Mouse (Mus musculus): ENCODE measurements at regions not wholly inside any gene's neighbourhood (a gene's known extent, or its start where the extent isn't known, plus 50 kb on each side); places are given as distances from the start of the nearest gene placed in this dataset.

- DNase-seq (ENCODE audit: low spot score) (peak; percentile 40), ATAC-seq (0 out of 2 replicates have a peak, but pooled peaks have one; percentile 28)
- no peak overlapping the region for H3K27ac ChIP-seq (ENCODE audit: low read length)
Observed at GRCm38 (mm10) chr4:35354046-35354445, 128.1 kb upstream of the C9orf72 start.

GRCm38 (mm10) chr4:35352606-35353005, 126.6 kb upstream of the C9orf72 start:
- Histone ChIP-seq H3K9ac (replicated peaks; ENCODE audit: low read depth) (no peak overlapping the region), H3K4me1 (ENCODE audit: insufficient read depth, low read depth, low read length) (no peaks in the 10 kb centered on the region), H3K4me2 (replicated peaks; ENCODE audit: low read depth, low read length) (no peak overlapping the region), H3K9me3 (ENCODE audit: low read length) (no peaks in the 10 kb centered on the region), H3K4me3 (ENCODE audit: low read depth, low read length) (no peak overlapping the region), H3K27ac (ENCODE audit: low read length) (no peak overlapping the region), H3K36me3 (ENCODE audit: insufficient read depth, low read length) (no peaks in the 10 kb centered on the region), H3K27me3 (replicated peaks; ENCODE audit: insufficient read depth, low read length) (no peaks in the 10 kb centered on the region)
- ATAC-seq (no peak), DNase-seq (ENCODE audit: low spot score) (no peak)
- TF ChIP-seq CTCF (IDR thresholded peaks at IDR 0.05) (no peak), EP300 (IDR thresholded peaks at IDR 0.05) (no peak)
- WGBS = 32% methylated on average over 1 of the region's 1 CpGs

More at GRCm38 (mm10) chr4:35354046-35354445, 128.1 kb upstream of the C9orf72 start:
- Histone ChIP-seq H3K4me3 (ENCODE audit: low read depth, low read length) (no peak overlapping the region), H3K36me3 (ENCODE audit: insufficient read depth, low read length) (no peaks in the 10 kb centered on the region), H3K4me2 (replicated peaks; ENCODE audit: low read depth, low read length) (no peak overlapping the region), H3K27me3 (replicated peaks; ENCODE audit: insufficient read depth, low read length) (no peaks in the 10 kb centered on the region), H3K4me1 (ENCODE audit: insufficient read depth, low read depth, low read length) (no peaks in the 10 kb centered on the region), H3K9me3 (ENCODE audit: low read length) (no peaks in the 10 kb centered on the region), H3K9ac (replicated peaks; ENCODE audit: low read depth) (no peak overlapping the region)
- WGBS = 53% methylated on average over 14 of the region's 14 CpGs
- no peak for TF ChIP-seq EP300 (IDR thresholded peaks at IDR 0.05)
- no peak for TF ChIP-seq CTCF (IDR thresholded peaks at IDR 0.05)

- no peaks in the 10 kb centered on the region for H3K9me3 ChIP-seq (ENCODE audit: low read length)
- no peaks in the 10 kb centered on the region for H3K36me3 ChIP-seq (ENCODE audit: insufficient read depth, low read length)
- no peaks in the 10 kb centered on the region for H3K4me1 ChIP-seq (ENCODE audit: insufficient read depth, low read depth, low read length)
- H3K27me3 ChIP-seq (replicated peaks; ENCODE audit: insufficient read depth, low read length) = no peaks in the 10 kb centered on the region
- ATAC-seq (no peak), DNase-seq (ENCODE audit: low spot score) (no peak)
- H3K9ac ChIP-seq (replicated peaks; ENCODE audit: low read depth) = no peak overlapping the region
- TF ChIP-seq CTCF (IDR thresholded peaks at IDR 0.05) (no peak), EP300 (IDR thresholded peaks at IDR 0.05) (no peak)
- H3K4me3 ChIP-seq (ENCODE audit: low read depth, low read length) = no peak overlapping the region
- H3K27ac ChIP-seq (ENCODE audit: low read length) = no peak overlapping the region
- 55% methylated on average over 3 of the region's 3 CpGs for WGBS
- H3K4me2 ChIP-seq (replicated peaks; ENCODE audit: low read depth, low read length) = no peak overlapping the region
Observed at GRCm38 (mm10) chr4:35350465-35350864, 124.5 kb upstream of the C9orf72 start.

- Histone ChIP-seq H3K27ac (ENCODE audit: low read length) (no peak overlapping the region), H3K27me3 (replicated peaks; ENCODE audit: insufficient read depth, low read length) (no peaks in the 10 kb centered on the region), H3K4me1 (ENCODE audit: insufficient read depth, low read depth, low read length) (no peaks in the 10 kb centered on the region), H3K4me2 (replicated peaks; ENCODE audit: low read depth, low read length) (no peak overlapping the region), H3K9me3 (ENCODE audit: low read length) (no peaks in the 10 kb centered on the region), H3K4me3 (ENCODE audit: low read depth, low read length) (no peak overlapping the region), H3K9ac (replicated peaks; ENCODE audit: low read depth) (no peak overlapping the region), H3K36me3 (ENCODE audit: insufficient read depth, low read length) (no peaks in the 10 kb centered on the region)
- WGBS = 85% methylated on average over 3 of the region's 3 CpGs
- TF ChIP-seq EP300 (IDR thresholded peaks at IDR 0.05) (no peak), CTCF (IDR thresholded peaks at IDR 0.05) (no peak)
- ATAC-seq (no peak), DNase-seq (ENCODE audit: low spot score) (no peak)
Observed at GRCm38 (mm10) chr4:35347609-35348008, 121.6 kb upstream of the C9orf72 start.

GRCm38 (mm10) chr4:35343751-35344150, 117.8 kb upstream of the C9orf72 start:
- ATAC-seq = no peak
- no peak overlapping the region for H3K4me3 ChIP-seq (ENCODE audit: low read depth, low read length)
- no peaks in the 10 kb centered on the region for H3K4me1 ChIP-seq (ENCODE audit: insufficient read depth, low read depth, low read length)
- no peak overlapping the region for H3K4me2 ChIP-seq (replicated peaks; ENCODE audit: low read depth, low read length)
- H3K9me3 ChIP-seq (ENCODE audit: low read length) = no peaks in the 10 kb centered on the region
- no peak for TF ChIP-seq CTCF (IDR thresholded peaks at IDR 0.05)
- TF ChIP-seq EP300 (IDR thresholded peaks at IDR 0.05) = no peak
- 66% methylated on average over 1 of the region's 1 CpGs for WGBS
- no peaks in the 10 kb centered on the region for H3K36me3 ChIP-seq (ENCODE audit: insufficient read depth, low read length)
- no peak for DNase-seq (ENCODE audit: low spot score)
- H3K27ac ChIP-seq (ENCODE audit: low read length) = no peak overlapping the region
- no peak overlapping the region for H3K9ac ChIP-seq (replicated peaks; ENCODE audit: low read depth)
- H3K27me3 ChIP-seq (replicated peaks; ENCODE audit: insufficient read depth, low read length) = no peaks in the 10 kb centered on the region

- Histone ChIP-seq H3K36me3 (ENCODE audit: insufficient read depth, low read length) (no peaks in the 10 kb centered on the region), H3K4me1 (ENCODE audit: insufficient read depth, low read depth, low read length) (no peaks in the 10 kb centered on the region), H3K4me3 (ENCODE audit: low read depth, low read length) (no peak overlapping the region), H3K9me3 (ENCODE audit: low read length) (no peaks in the 10 kb centered on the region), H3K4me2 (replicated peaks; ENCODE audit: low read depth, low read length) (no peak overlapping the region), H3K9ac (replicated peaks; ENCODE audit: low read depth) (no peak overlapping the region), H3K27ac (ENCODE audit: low read length) (no peak overlapping the region), H3K27me3 (replicated peaks; ENCODE audit: insufficient read depth, low read length) (no peaks in the 10 kb centered on the region)
- TF ChIP-seq EP300 (IDR thresholded peaks at IDR 0.05) (no peak), CTCF (IDR thresholded peaks at IDR 0.05) (no peak)
- ATAC-seq (no peak), DNase-seq (ENCODE audit: low spot score) (no peak)
- WGBS = 88% methylated on average over 1 of the region's 1 CpGs
Observed at GRCm38 (mm10) chr4:35331161-35331560, 105.2 kb upstream of the C9orf72 start.

- Histone ChIP-seq H3K4me2 (replicated peaks; ENCODE audit: low read depth, low read length) (no peak overlapping the region), H3K27me3 (replicated peaks; ENCODE audit: insufficient read depth, low read length) (no peaks in the 10 kb centered on the region), H3K4me3 (ENCODE audit: low read depth, low read length) (no peak overlapping the region), H3K9me3 (ENCODE audit: low read length) (no peaks in the 10 kb centered on the region), H3K36me3 (ENCODE audit: insufficient read depth, low read length) (no peaks in the 10 kb centered on the region), H3K9ac (replicated peaks; ENCODE audit: low read depth) (no peak overlapping the region), H3K27ac (ENCODE audit: low read length) (no peak overlapping the region), H3K4me1 (ENCODE audit: insufficient read depth, low read depth, low read length) (no peaks in the 10 kb centered on the region)
- ATAC-seq = no peak
- no peak for TF ChIP-seq CTCF (IDR thresholded peaks at IDR 0.05)
- no peak for TF ChIP-seq EP300 (IDR thresholded peaks at IDR 0.05)
- DNase-seq (ENCODE audit: low spot score) = no peak
Observed at GRCm38 (mm10) chr4:35325300-35325699, 99.3 kb upstream of the C9orf72 start.
